Mouse (Mus musculus) midbrain, embryonic 16.5 days (tissue): ENCODE measurements around the gene Pappa. TPM values are rescaled to one million over a fixed set of nuclear protein-coding genes. Genes with fewer than 3 reads are reported as not detected.

Source experiments
- ATAC-seq: fragments of 200-750 bp; cut with Nextera tagmentation; 2 replicates; pipeline ENCODE4 v1.8.0; 2017; ENCODE audit warnings: moderate TSS enrichment
- H3K27ac ChIP-seq: fragments of 300-500 bp; sonication (generic); 2 replicates; pipeline ENCODE4 v1.5.1; 2014; ENCODE audit warnings: mild to moderate bottlenecking, low read length, mixed read lengths
- H3K27me3 ChIP-seq: fragments of 300-500 bp; sonication (generic); 2 replicates; pipeline ENCODE4 v1.6.1; 2014; ENCODE audit warnings: low read depth, low read length, mixed read lengths; ENCODE audit not compliant: control insufficient read depth, insufficient read depth
- H3K36me3 ChIP-seq: fragments of 300-500 bp; sonication (generic); 2 replicates; pipeline ENCODE4 v1.6.1; 2014; ENCODE audit warnings: mild to moderate bottlenecking, low read length, moderate library complexity, mixed read lengths; ENCODE audit not compliant: control insufficient read depth, insufficient read depth
- H3K4me1 ChIP-seq: fragments of 300-500 bp; sonication (generic); 2 replicates; pipeline ENCODE4 v1.6.1; 2014; ENCODE audit warnings: mild to moderate bottlenecking, low read length, mixed read lengths; ENCODE audit not compliant: control insufficient read depth, insufficient read depth
- H3K4me2 ChIP-seq: fragments of 300-500 bp; sonication (generic); 2 replicates; pipeline ENCODE4 v1.6.1; 2014; ENCODE audit warnings: mild to moderate bottlenecking, low read length, mixed read lengths
- H3K4me3 ChIP-seq: fragments of 300-500 bp; sonication (generic); 2 replicates; pipeline ENCODE4 v1.5.1; 2014; ENCODE audit warnings: low read depth, mild to moderate bottlenecking, low read length, moderate library complexity, mixed read lengths
- H3K9ac ChIP-seq: fragments of 300-500 bp; sonication (generic); 2 replicates; pipeline ENCODE4 v1.6.1; 2014; ENCODE audit warnings: low read depth, low read length, mixed read lengths
- H3K9me3 ChIP-seq: fragments of 300-500 bp; sonication (generic); replicated peaks from 2 replicates; pipeline ENCODE4 v1.6.1; 2014; ENCODE audit warnings: mild to moderate bottlenecking, low read length, mixed read lengths; ENCODE audit not compliant: control insufficient read depth, poor library complexity, severe bottlenecking
- WGBS: fragments of 180-500 bp; shearing (Covaris S2); extraction: QIAGEN DNeasy Blood & Tissue Kit; methylation state at CpG from one replicate; pipeline ENCODE4 v1.1.7; 2014; 5-methylcytosine and 5-hydroxymethylcytosine counted together
- polyA plus RNA-seq: library from polyadenylated mRNA; unstranded; fragments of >200 nt; fragmentation: Nextera tagmentation; extraction: Ambion mirVana; gene quantifications from 2 replicates; pipeline ENCODE4 v1.2.1, GENCODE M21; 2015

Gene Pappa
- polyA plus RNA-seq, 1 experiment from 2014 or later = 0.75 TPM

DNA sequence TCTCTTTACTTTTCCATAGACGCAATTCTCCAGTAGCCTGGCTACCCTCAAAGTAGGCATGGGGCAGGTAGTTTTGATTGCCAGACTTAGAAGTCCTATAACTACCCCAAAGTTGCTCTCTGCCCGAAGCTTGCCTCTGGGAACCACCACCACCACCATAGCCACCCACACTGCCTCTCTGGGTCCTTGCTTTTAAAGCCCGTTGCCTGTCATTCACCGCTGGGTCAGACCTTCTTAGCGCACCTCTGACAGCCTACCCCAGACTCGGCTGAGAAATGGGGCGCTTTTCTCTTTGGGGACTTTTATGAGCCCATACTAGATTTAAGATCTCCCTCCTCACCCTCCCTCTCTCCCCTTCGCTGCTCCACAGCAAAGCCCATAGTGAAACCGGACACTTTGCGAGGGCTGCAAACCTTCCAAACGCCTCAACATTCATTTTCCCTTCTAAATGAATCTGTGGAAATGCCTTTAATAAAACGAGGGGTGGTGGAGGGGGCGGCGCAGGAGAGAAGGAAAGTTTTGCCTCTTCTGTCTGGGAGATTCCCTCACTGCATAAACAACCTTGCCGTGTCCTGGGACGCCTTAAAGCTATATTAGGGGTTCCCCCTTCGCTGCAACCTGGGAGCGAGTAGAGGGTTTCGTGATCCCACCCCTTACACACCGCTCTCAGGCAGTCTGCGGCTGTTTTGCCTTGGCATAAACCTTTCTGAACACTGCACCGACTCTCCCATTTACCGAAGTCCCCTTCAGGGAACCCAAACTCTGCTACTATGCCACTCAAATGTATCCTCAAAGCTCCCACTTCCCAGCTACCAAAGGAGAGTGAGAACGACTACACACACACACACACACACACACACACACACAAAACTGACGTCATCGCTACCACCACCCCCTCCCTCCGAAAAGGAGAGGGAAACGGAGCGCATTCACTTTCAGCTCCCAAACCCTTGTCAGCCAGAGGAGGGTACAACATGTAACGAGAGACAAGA is 1.7 kb downstream of the Pappa start:
- Histone ChIP-seq H3K27me3 (no peaks in the 10 kb centered on the region), H3K4me2 (peak overlapping the region; percentile 84), H3K36me3 (no peaks in the 10 kb centered on the region), H3K4me1 (peaks cover 12% of the 10 kb centered on the region; the same call in 1 of the 2 replicates), H3K9ac (peak overlapping the region; percentile 35), H3K27ac (no peak overlapping the region), H3K9me3 (no peaks in the 10 kb centered on the region), H3K4me3 (peak overlapping the region; percentile 63)
- peak; percentile 66 for ATAC-seq
- WGBS = under 1% methylated on average over 30 of the region's 30 CpGs

DNA sequence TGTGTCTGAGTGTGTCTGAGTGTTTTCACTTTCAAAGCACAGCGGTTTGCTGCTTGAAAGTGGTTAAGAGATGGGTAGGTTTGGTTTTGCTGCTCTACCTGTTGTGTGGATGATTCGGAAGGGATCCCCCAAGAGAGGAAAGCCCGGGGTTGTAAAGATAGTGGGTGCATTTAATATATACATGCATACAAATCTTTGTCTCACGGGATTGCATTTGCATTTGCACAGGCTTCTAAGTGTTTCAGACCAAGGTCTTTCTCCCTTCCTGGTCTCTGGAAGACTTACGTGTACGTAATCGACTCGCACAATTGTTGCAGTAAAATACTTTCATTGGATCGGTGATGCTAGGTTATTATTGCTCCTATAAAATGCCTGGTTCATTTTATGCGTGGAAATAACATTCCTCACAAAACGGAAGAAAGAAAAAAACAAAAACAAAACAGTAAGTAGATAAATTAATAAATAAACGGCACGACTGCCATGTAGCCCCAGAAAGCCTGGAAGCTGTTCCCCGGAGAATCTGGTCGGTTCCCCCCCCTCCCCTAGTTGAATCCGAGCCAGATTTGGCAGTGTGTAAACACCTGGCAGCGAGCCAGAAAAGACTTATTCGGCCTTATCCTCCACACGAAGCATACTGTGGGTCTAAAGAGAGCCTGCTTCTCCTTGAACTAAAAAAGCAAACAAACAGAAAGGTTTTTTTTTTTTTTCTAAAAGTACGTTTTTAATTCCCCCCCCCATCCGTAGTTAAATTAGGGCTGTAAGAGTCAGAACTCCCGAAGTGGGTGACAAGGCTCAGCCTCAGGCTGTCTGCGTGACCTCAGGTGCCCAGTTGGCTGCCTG is 2.7 kb downstream of the Pappa start:
- peak overlapping the region; percentile 84 for H3K4me2 ChIP-seq
- no peaks in the 10 kb centered on the region for H3K9me3 ChIP-seq
- H3K4me1 ChIP-seq = peaks cover 12% of the 10 kb centered on the region; the same call in 1 of the 2 replicates
- H3K36me3 ChIP-seq = no peaks in the 10 kb centered on the region
- H3K4me3 ChIP-seq = peak overlapping the region; percentile 63
- ATAC-seq = peak; percentile 26; the same call in 1 of the 2 replicates
- no peaks in the 10 kb centered on the region for H3K27me3 ChIP-seq
- WGBS = 3% methylated on average over 23 of the region's 23 CpGs
- peak overlapping the region; percentile 35; the same call in 1 of the 2 replicates for H3K9ac ChIP-seq
- no peak overlapping the region for H3K27ac ChIP-seq

DNA sequence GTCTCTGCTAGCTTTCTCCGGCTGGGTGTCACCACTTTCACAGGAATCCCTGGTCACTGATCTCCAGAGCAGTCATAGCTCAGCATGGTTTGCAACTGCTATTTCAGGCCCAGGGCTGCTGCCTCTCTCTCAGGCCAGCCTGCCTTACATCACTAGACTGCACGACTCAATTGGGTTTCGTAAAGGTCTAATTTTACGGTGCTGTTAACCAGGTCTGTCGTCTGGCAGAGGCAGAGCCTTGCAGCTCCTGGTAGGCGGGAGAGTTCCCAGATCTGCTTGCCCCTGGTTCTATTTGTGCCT is 3.3 kb downstream of the Pappa start:
- Histone ChIP-seq H3K27ac (no peak overlapping the region), H3K27me3 (no peaks in the 10 kb centered on the region), H3K4me3 (peak overlapping the region; percentile 63), H3K4me2 (peak overlapping the region; percentile 84), H3K36me3 (no peaks in the 10 kb centered on the region), H3K4me1 (peaks cover 12% of the 10 kb centered on the region; the same call in 1 of the 2 replicates), H3K9ac (no peak overlapping the region), H3K9me3 (no peaks in the 10 kb centered on the region)
- WGBS = 15% methylated on average over 6 of the region's 6 CpGs
- 0 out of 2 replicates have a peak, but pooled peaks have one; percentile 14 for ATAC-seq

DNA sequence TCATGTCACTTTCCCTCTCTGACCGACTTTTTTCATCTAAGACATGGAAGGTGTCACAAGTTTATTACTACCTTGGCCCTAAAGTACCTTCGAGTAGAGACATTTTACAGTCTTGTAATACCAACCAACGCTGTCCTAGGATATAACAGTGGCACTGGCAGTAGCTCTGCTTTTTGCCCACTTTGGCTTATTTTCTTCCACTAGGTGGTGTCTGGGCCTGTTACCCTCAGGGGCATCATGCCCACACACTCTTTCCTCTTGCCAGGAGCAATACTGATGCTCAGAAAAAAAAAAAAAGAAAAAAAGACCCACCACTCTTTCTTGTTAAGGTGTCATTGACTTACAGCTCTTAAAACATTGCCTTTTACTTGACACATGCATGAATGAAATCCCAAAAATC is 8.7 kb downstream of the Pappa start:
- no peak for ATAC-seq
- WGBS = 84% methylated on average over 3 of the region's 3 CpGs

DNA sequence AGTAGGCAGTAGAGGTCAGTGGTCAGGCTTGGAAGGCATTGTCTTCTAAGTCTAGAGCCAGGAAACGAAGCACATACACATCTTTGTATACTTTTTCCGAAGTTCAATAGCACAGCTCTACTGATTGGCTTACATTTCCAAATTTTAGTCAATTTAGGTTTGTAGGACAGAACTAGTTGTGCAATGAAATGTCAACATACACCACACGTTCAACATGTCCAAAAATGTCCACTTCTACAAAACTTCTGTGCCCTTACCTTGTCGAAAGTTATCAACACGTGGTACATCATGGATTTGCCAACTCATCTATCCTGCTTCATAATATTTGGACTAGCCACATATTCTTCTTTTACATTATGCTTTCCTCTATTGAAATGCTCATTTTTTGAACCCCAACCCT is 10.4 kb downstream of the Pappa start:
- Histone ChIP-seq H3K9ac (no peak overlapping the region), H3K9me3 (no peaks in the 10 kb centered on the region), H3K27me3 (no peaks in the 10 kb centered on the region), H3K27ac (no peak overlapping the region), H3K4me1 (no peaks in the 10 kb centered on the region), H3K4me3 (no peak overlapping the region), H3K36me3 (no peaks in the 10 kb centered on the region), H3K4me2 (no peak overlapping the region)
- WGBS = 93% methylated on average over 5 of the region's 5 CpGs
- ATAC-seq = no peak

More for the DNA sequence above, 8.7 kb downstream of the Pappa start:
- no peaks in the 10 kb centered on the region for H3K36me3 ChIP-seq
- H3K27ac ChIP-seq = no peak overlapping the region
- H3K4me3 ChIP-seq = no peak overlapping the region
- no peaks in the 10 kb centered on the region for H3K4me1 ChIP-seq
- H3K27me3 ChIP-seq = no peaks in the 10 kb centered on the region
- H3K9me3 ChIP-seq = no peaks in the 10 kb centered on the region
- H3K9ac ChIP-seq = no peak overlapping the region
- H3K4me2 ChIP-seq = no peak overlapping the region

DNA sequence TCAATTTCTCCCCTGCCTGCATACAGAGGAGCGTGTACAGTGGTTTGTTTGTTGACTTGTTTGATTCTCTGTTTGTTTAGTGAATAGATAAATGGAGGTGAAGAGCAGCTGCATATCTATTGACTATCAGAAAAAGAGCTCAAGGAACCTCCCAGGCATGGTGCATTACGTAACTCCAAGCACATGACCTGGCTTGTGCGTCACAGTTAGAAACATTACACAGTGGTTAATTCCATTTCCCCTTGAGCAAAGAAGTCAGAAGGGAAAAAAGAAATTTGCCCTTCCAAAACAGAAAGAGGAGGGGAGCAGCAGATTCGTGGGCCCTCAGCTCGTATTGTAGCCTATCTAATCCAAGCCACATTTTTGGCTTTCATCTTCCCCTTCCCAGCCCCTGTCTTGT is 11.1 kb downstream of the Pappa start:
- no peak overlapping the region for H3K4me2 ChIP-seq
- 65% methylated on average over 5 of the region's 5 CpGs for WGBS

DNA sequence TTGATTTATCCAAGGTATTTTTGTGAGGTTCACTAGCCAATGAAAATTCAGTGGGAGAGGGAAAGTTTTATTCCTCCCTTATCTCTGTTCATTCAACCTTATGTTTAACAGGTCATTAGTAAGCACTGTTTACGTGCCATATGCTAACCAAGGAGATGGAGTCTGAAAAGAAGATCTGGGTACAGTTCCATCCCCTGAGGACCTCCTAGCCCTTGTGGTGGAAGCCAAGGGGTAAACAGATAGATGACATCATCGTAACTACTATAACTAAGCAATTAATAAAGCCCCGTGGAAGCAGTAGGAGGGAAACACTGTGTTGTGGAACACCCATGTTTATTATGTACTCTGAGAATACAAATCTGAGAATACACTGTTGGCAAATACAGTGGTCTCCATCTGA is 12.6 kb downstream of the Pappa start:
- no peaks in the 10 kb centered on the region for H3K9me3 ChIP-seq
- H3K4me3 ChIP-seq = no peak overlapping the region
- H3K27ac ChIP-seq = no peak overlapping the region
- H3K27me3 ChIP-seq = no peaks in the 10 kb centered on the region
- no peak overlapping the region for H3K4me2 ChIP-seq
- 89% methylated on average over 3 of the region's 3 CpGs for WGBS
- no peak overlapping the region for H3K9ac ChIP-seq
- H3K36me3 ChIP-seq = no peaks in the 10 kb centered on the region
- ATAC-seq = no peak
- no peaks in the 10 kb centered on the region for H3K4me1 ChIP-seq

More for the DNA sequence above, 11.1 kb downstream of the Pappa start:
- no peak overlapping the region for H3K4me3 ChIP-seq
- ATAC-seq = no peak
- no peaks in the 10 kb centered on the region for H3K36me3 ChIP-seq
- no peaks in the 10 kb centered on the region for H3K27me3 ChIP-seq
- no peaks in the 10 kb centered on the region for H3K4me1 ChIP-seq
- H3K27ac ChIP-seq = no peak overlapping the region
- no peak overlapping the region for H3K9ac ChIP-seq
- H3K9me3 ChIP-seq = no peaks in the 10 kb centered on the region

DNA sequence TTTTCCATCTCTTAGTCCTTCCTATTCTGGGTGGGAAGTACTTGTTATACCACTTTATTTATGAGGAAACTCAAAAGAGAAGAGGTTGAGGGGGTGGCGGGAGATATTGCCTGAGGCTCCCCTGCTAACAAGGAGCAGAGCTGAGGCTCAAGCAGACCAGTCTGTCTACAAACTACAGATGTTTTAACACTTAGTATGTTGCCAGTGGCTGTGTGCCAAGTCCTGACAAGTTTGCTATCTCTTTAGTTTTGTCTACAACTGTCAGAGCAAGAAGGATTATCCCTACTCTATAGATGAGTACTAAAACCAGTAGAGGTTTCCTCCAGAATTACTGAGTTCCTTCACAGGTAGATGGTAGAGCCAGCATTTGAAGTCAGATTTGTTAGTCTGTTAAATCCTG is 23.0 kb downstream of the Pappa start:
- 76% methylated on average over 1 of the region's 1 CpGs for WGBS
- H3K27me3 ChIP-seq = no peaks in the 10 kb centered on the region
- no peak overlapping the region for H3K4me3 ChIP-seq
- no peaks in the 10 kb centered on the region for H3K4me1 ChIP-seq
- no peak overlapping the region for H3K9ac ChIP-seq
- ATAC-seq = no peak
- H3K9me3 ChIP-seq = no peaks in the 10 kb centered on the region
- no peak overlapping the region for H3K4me2 ChIP-seq
- no peak overlapping the region for H3K27ac ChIP-seq
- H3K36me3 ChIP-seq = no peaks in the 10 kb centered on the region
